Mouse (Mus musculus) hindbrain, embryonic 14.5 days (tissue): Measurements from ENCODE around the gene Rtbdn. TPM values are rescaled to one million over a fixed set of nuclear protein-coding genes. Genes with fewer than 3 reads are reported as not detected.

Experiments
- ATAC-seq: fragments of 200-750 bp; cut with Nextera tagmentation; 2 replicates; pipeline ENCODE4 v1.8.0; 2017; ENCODE audit warnings: moderate number of reproducible peaks, mild to moderate bottlenecking, moderate TSS enrichment, moderate library complexity; ENCODE audit not compliant: low FRiP score
- DNase-seq: peaks from one replicate; pipeline ENCODE4 v3.0.0-alpha.2; 2015; ENCODE audit warnings: low spot score
- H3K27ac ChIP-seq: fragments of 300-500 bp; sonication (generic); 2 replicates; pipeline ENCODE4 v1.5.1; 2014; ENCODE audit warnings: mild to moderate bottlenecking, moderate library complexity
- H3K27me3 ChIP-seq: fragments of 300-500 bp; sonication (generic); 2 replicates; pipeline ENCODE4 v1.6.1; 2014; ENCODE audit warnings: mild to moderate bottlenecking, low read length, mixed read lengths; ENCODE audit not compliant: control insufficient read depth, insufficient read depth
- H3K36me3 ChIP-seq: fragments of 300-500 bp; sonication (generic); replicated peaks from 2 replicates; pipeline ENCODE4 v1.6.1; 2014; ENCODE audit not compliant: control insufficient read depth, insufficient read depth
- H3K4me1 ChIP-seq: fragments of 300-500 bp; sonication (generic); replicated peaks from 2 replicates; pipeline ENCODE4 v1.6.1; 2014; ENCODE audit warnings: antibody characterized with exemption, low read length, mixed read lengths; ENCODE audit not compliant: control insufficient read depth, insufficient read depth
- H3K4me2 ChIP-seq: fragments of 300-500 bp; sonication (generic); replicated peaks from 2 replicates; pipeline ENCODE4 v1.6.1; 2014; ENCODE audit warnings: mild to moderate bottlenecking, moderate library complexity
- H3K4me3 ChIP-seq: fragments of 300-500 bp; sonication (generic); replicated peaks from 2 replicates; pipeline ENCODE4 v1.5.1; 2014; ENCODE audit warnings: mild to moderate bottlenecking, low read length
- H3K9ac ChIP-seq: fragments of 300-500 bp; sonication (generic); 2 replicates; pipeline ENCODE4 v1.6.1; 2014
- H3K9me3 ChIP-seq: fragments of 300-500 bp; sonication (generic); 2 replicates; pipeline ENCODE4 v1.6.1; 2016; ENCODE audit warnings: low read length; ENCODE audit not compliant: control insufficient read depth
- WGBS: fragments of 180-500 bp; shearing (Covaris S2); extraction: QIAGEN DNeasy Blood & Tissue Kit; methylation state at CpG from one replicate; pipeline ENCODE4 v1.1.7; 2014; 5-methylcytosine and 5-hydroxymethylcytosine counted together
- polyA plus RNA-seq: library from polyadenylated mRNA; unstranded; fragments of >200 nt; fragmentation: Nextera tagmentation; extraction: Ambion mirVana; gene quantifications from 2 replicates; pipeline ENCODE4 v1.2.1, GENCODE M21; 2014

The Rtbdn gene
- polyA plus RNA-seq, 1 experiment from 2014 or later: 1.8 TPM

- 93% methylated on average over 8 of the region's 8 CpGs for WGBS
- peaks cover 38% of the 10 kb centered on the region for H3K27me3 ChIP-seq
Observed at GRCm38 (mm10) chr8:84915269-84915668, 31.5 kb upstream of the Rtbdn start.

GRCm38 (mm10) chr8:84917781-84918180 is 29.0 kb upstream of the Rtbdn start:
- Histone ChIP-seq H3K9me3 (no peaks in the 10 kb centered on the region), H3K4me1 (0 out of 2 replicates have a peak, but pooled peaks cover 4% of the 10 kb centered on the region), H3K9ac (no peak overlapping the region), H3K36me3 (peaks cover 99% of the 10 kb centered on the region), H3K27me3 (peaks cover 29% of the 10 kb centered on the region), H3K27ac (no peak overlapping the region), H3K4me2 (no peak overlapping the region), H3K4me3 (no peak overlapping the region)
- DNase-seq (no peak), ATAC-seq (no peak)
- 27% methylated on average over 20 of the region's 20 CpGs for WGBS

More at GRCm38 (mm10) chr8:84915269-84915668, 31.5 kb upstream of the Rtbdn start:
- H3K9ac ChIP-seq: no peak overlapping the region
- H3K4me3 ChIP-seq: no peak overlapping the region
- H3K27ac ChIP-seq: no peak overlapping the region
- H3K9me3 ChIP-seq: no peaks in the 10 kb centered on the region
- 0 out of 2 replicates have a peak, but pooled peaks cover 4% of the 10 kb centered on the region for H3K4me1 ChIP-seq
- DNase-seq (no peak), ATAC-seq (no peak)
- H3K36me3 ChIP-seq: peaks cover 99% of the 10 kb centered on the region
- H3K4me2 ChIP-seq: no peak overlapping the region

DNA sequence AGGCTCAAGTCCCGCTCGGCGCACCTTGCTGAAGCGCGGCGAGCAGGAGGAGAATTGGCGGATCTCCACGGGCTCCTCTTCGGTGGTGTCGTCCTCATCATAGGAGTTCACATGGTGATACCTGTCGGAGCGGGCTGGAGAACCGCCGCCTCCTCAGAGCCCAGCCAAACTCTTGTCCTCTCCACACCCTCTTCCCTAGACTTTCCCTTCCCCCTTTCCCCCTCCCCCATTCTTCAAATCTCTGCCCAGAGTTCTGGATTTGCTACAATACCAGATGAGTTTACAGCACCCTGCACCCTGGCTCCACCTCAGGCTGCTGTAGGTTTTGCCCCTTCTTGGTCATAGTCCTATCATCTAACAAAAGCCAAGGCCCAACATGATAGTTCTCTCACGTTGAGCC is 28.1 kb upstream of the Rtbdn start:
- Histone ChIP-seq H3K9ac (no peak overlapping the region), H3K4me3 (no peak overlapping the region), H3K4me1 (no peaks in the 10 kb centered on the region), H3K9me3 (no peaks in the 10 kb centered on the region), H3K4me2 (no peak overlapping the region), H3K36me3 (peaks cover 97% of the 10 kb centered on the region), H3K27ac (no peak overlapping the region), H3K27me3 (peaks cover 29% of the 10 kb centered on the region)
- no peak for DNase-seq
- WGBS: 89% methylated on average over 15 of the region's 15 CpGs
- ATAC-seq: no peak

DNA sequence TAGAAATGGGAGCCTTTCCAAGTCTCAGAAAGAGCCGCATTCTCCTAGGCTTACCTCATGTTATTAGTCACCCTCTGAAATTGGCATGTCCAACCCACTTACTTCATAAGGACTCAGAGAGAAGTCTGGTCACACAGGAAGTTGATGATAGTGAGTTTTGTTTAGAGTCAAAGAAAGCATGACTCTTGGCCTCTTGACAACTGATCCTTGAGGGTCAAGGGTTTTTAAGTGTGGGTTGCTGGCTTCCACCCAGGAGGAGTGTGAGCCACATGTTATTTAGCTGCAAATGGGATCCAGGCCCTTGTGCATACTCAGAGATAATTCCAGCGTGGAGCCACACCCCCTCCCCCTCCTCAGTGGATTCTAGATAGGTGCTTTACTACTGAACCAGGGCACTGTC is 25.2 kb upstream of the Rtbdn start:
- WGBS: 94% methylated on average over 2 of the region's 2 CpGs
- H3K27me3 ChIP-seq: peaks cover under 1% of the 10 kb centered on the region; the same call in 1 of the 2 replicates

DNA sequence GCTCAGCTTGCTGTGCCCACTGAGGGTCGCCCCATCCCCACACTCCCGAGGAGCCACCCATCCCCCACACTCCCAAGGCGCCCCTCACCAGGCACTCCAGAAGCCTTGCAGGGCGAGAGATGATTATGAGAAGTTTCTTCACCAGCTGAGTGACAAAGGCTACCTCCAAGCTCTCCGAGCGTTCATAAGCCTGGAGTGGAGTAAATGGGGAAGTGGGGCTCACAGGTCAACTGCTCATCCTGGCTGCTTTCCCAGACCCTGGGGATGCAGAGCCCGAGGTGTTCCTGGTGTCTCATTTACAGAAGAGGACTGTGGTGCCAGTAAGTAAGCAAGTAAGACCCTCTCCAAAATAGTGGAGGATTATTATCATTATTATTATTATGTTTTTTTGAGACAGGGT is 21.2 kb upstream of the Rtbdn start:
- Histone ChIP-seq H3K27ac (no peak overlapping the region), H3K27me3 (no peaks in the 10 kb centered on the region), H3K36me3 (peaks cover 91% of the 10 kb centered on the region), H3K4me3 (no peak overlapping the region), H3K4me1 (peaks cover 3% of the 10 kb centered on the region), H3K9me3 (no peaks in the 10 kb centered on the region), H3K4me2 (no peak overlapping the region), H3K9ac (no peak overlapping the region)
- ATAC-seq (no peak), DNase-seq (no peak)
- WGBS: 66% methylated on average over 7 of the region's 7 CpGs

More for the DNA sequence above, 25.2 kb upstream of the Rtbdn start:
- H3K36me3 ChIP-seq: peaks cover 97% of the 10 kb centered on the region
- no peak overlapping the region for H3K4me2 ChIP-seq
- no peaks in the 10 kb centered on the region for H3K4me1 ChIP-seq
- no peak overlapping the region for H3K27ac ChIP-seq
- ATAC-seq (no peak), DNase-seq (no peak)
- H3K9me3 ChIP-seq: no peaks in the 10 kb centered on the region
- H3K4me3 ChIP-seq: no peak overlapping the region
- H3K9ac ChIP-seq: no peak overlapping the region

DNA sequence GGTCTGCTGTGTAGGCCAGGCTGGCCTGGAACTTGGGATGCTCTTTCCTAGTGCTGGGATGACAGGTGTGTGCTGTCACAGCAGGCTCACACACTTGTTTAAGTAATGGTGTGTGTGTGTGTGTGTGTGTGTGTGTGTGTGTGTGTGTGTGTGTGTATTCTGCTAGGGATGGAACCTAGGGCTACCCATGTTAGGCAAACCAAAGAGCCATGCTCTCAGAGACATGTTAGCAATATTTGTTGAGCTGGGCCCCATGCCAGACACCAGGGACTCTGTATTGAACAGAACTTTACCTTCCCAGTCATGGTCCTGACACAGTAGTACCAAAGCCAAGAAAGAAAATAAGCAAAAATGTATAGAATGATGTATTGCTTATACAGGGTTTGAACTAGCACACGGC is 19.3 kb upstream of the Rtbdn start:
- Histone ChIP-seq H3K36me3 (peaks cover 90% of the 10 kb centered on the region), H3K4me2 (no peak overlapping the region), H3K9ac (no peak overlapping the region), H3K4me1 (peaks cover 3% of the 10 kb centered on the region), H3K9me3 (no peaks in the 10 kb centered on the region), H3K4me3 (no peak overlapping the region), H3K27ac (no peak overlapping the region), H3K27me3 (no peaks in the 10 kb centered on the region)
- ATAC-seq (no peak), DNase-seq (no peak)
- 96% methylated on average over 1 of the region's 1 CpGs for WGBS

DNA sequence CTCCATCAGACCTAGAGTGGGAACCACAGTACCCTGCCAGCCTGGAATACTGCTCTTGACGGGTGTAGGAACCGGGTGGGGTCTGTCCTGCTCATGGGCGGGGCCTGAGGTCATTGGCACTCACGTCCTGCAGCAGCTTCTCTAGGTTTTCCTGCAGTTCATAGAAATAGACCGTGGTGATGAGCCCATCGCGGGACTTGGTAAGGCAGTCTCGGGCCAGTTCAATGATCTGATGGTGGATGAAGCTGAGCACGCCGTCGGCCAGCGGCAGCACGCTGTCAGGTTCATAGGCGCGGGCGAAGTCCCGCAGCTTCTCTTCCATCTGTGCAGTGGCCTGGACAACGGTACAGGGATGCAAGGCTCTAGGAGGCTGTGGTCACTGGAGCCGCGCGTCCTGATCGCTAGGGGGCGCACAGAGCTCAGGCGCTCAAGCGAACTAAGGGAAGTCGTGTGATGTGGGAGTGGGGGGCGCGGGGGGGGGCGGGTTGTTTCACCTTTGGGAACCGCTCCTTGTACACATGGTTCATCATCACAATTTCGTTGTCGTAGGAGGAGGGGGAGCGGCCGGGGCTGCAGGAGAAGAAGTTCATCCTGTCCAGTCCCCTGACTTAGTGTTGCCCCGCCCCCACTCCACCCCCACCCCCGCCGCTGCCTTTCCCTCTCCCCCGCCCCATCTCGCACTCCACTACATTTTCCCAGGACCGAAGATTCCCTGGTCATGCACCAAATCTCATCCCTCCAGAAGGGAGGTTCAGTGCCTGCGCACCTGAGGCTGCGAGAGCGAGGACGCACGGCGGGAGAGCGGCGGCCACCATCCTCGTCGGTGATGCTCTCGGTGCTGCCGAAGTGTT is 18.1 kb upstream of the Rtbdn start:
- Histone ChIP-seq H3K9me3 (no peaks in the 10 kb centered on the region), H3K27me3 (no peaks in the 10 kb centered on the region), H3K36me3 (peaks cover 85% of the 10 kb centered on the region), H3K4me1 (peaks cover 5% of the 10 kb centered on the region), H3K27ac (no peak overlapping the region), H3K4me3 (peak overlapping the region; percentile 17), H3K4me2 (peak overlapping the region; percentile 46), H3K9ac (peak overlapping the region; percentile 31; the same call in 1 of the 2 replicates)
- ATAC-seq (peak; percentile 74), DNase-seq (peak; percentile 79)
- WGBS: 4% methylated on average over 47 of the region's 52 CpGs

DNA sequence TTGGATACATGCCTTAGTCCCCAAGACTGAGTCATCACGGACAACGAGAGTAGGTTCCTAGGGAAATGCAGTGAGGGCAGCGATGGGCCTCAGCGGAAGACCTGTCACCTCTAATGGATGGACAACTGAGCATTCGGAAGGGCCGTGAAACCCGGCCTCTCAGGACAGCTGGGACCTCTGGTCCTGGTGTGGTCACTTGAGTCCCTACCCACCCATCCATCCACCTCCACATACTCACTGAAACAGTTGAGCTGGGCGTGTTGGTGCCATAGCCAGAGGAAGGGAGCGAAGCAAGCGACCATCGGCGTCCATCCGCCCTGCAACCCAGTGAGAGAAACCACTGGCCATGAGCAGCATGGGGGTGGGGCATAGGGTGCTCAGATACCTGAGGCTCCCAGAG is 16.2 kb upstream of the Rtbdn start:
- Histone ChIP-seq H3K9me3 (no peaks in the 10 kb centered on the region), H3K27ac (no peak overlapping the region), H3K4me3 (no peak overlapping the region), H3K36me3 (peaks cover 66% of the 10 kb centered on the region), H3K9ac (no peak overlapping the region), H3K27me3 (no peaks in the 10 kb centered on the region), H3K4me1 (peaks cover 24% of the 10 kb centered on the region), H3K4me2 (no peak overlapping the region)
- no peak for ATAC-seq
- WGBS: 91% methylated on average over 13 of the region's 13 CpGs
- DNase-seq: no peak

DNA sequence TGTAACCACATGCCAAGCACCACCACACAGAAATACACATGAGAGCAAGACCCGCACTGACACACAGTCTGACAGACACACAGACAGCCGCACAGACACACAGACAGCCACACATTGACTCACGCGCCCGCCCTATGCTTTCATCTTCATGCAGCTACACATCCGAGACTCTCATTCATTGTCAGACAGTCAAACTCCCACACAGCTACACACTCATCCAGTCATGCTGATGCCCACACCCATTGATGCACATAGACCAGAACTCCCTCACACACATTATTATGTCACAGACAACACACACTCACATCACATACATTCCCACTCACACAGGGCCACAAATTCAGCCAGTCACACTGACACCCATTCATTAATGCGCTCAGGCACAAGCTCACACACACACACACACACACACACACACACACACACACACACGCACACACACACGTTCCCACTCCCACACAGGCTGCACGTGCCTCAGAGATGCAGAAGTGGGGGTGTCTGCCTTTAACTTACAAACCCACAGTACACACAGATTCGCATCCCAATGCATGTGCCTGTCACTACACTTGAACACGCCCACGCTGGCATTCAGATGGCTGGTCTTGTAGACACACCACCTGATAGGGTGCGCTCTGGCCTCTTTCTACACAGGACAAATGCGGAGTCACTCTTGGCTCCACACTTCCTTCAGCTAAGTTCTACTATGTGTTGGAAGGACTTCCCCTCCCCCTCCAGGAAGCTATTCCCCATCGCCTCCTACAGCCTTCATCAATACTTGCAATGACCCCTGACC is 12.8 kb upstream of the Rtbdn start:
- H3K36me3 ChIP-seq: peaks cover 39% of the 10 kb centered on the region
- ATAC-seq (no peak), DNase-seq (no peak)
- H3K4me2 ChIP-seq: peak overlapping the region; percentile 90
- no peak overlapping the region for H3K27ac ChIP-seq
- H3K9me3 ChIP-seq: no peaks in the 10 kb centered on the region
- H3K9ac ChIP-seq: no peak overlapping the region
- peaks cover 13% of the 10 kb centered on the region for H3K27me3 ChIP-seq
- WGBS: 79% methylated on average over 16 of the region's 16 CpGs
- peak overlapping the region; percentile 81 for H3K4me3 ChIP-seq
- H3K4me1 ChIP-seq: peaks cover 33% of the 10 kb centered on the region
